Mouse (Mus musculus) limb, embryonic 11.5 days (tissue): Measurements from ENCODE around the gene Jam2. TPM values are rescaled to one million over a fixed set of nuclear protein-coding genes. Genes with fewer than 3 reads are reported as not detected.

Experiments used
- ATAC-seq: fragments of 200-750 bp; cut with Nextera tagmentation; 2 replicates; pipeline ENCODE4 v1.8.0; 2017; ENCODE audit warnings: low read depth; ENCODE audit not compliant: insufficient number of reproducible peaks, low FRiP score, low TSS enrichment
- DNase-seq: peaks from one replicate; pipeline ENCODE4 v3.0.0-alpha.2; 2015; ENCODE audit warnings: low spot score
- H3K27ac ChIP-seq: fragments of 300-500 bp; sonication (generic); replicated peaks from 2 replicates; pipeline ENCODE4 v1.5.1; 2014; ENCODE audit warnings: low read depth, mild to moderate bottlenecking, low read length
- H3K27me3 ChIP-seq: fragments of 300-500 bp; sonication (generic); 2 replicates; pipeline ENCODE4 v1.6.1; 2014; ENCODE audit warnings: mild to moderate bottlenecking, low read length, mixed read lengths; ENCODE audit not compliant: control insufficient read depth, insufficient read depth
- H3K36me3 ChIP-seq: fragments of 300-500 bp; sonication (generic); 2 replicates; pipeline ENCODE4 v1.6.1; 2014; ENCODE audit warnings: mild to moderate bottlenecking, low read length, moderate library complexity, mixed read lengths; ENCODE audit not compliant: control insufficient read depth, insufficient read depth
- H3K4me1 ChIP-seq: fragments of 300-500 bp; sonication (generic); 2 replicates; pipeline ENCODE4 v1.6.1; 2014; ENCODE audit warnings: low read length, mixed read lengths; ENCODE audit not compliant: control insufficient read depth, insufficient read depth
- H3K4me2 ChIP-seq: fragments of 300-500 bp; sonication (generic); 2 replicates; pipeline ENCODE4 v1.6.1; 2014; ENCODE audit warnings: low read depth, mild to moderate bottlenecking, moderate library complexity; ENCODE audit not compliant: severe bottlenecking
- H3K4me3 ChIP-seq: fragments of 300-500 bp; sonication (generic); 2 replicates; pipeline ENCODE4 v1.5.1; 2014; ENCODE audit warnings: low read depth, low read length
- H3K9ac ChIP-seq: fragments of 300-500 bp; sonication (generic); 2 replicates; pipeline ENCODE4 v1.6.1; 2014; ENCODE audit warnings: mild to moderate bottlenecking, low read length
- H3K9me3 ChIP-seq: fragments of 300-500 bp; sonication (generic); 2 replicates; pipeline ENCODE4 v1.6.1; 2016; ENCODE audit warnings: low read length; ENCODE audit not compliant: control insufficient read depth
- WGBS: fragments of 180-500 bp; shearing (Covaris S2); extraction: QIAGEN DNeasy Blood & Tissue Kit; methylation state at CpG from one replicate; pipeline ENCODE4 v1.1.7; 2014; 5-methylcytosine and 5-hydroxymethylcytosine counted together
- polyA plus RNA-seq: library from polyadenylated mRNA; unstranded; fragments of >200 nt; fragmentation: Nextera tagmentation; extraction: Ambion mirVana; gene quantifications from 2 replicates; pipeline ENCODE4 v1.2.1, GENCODE M21; 2014

The Jam2 gene
- polyA plus RNA-seq, result 2.5 and 2.8 TPM in 2 replicates

- peak; percentile 81 for ATAC-seq
- WGBS, result under 1% methylated on average over 43 of the region's 43 CpGs
- no peak within 1 kb of the TSS for H3K27ac ChIP-seq
Measured at GRCm38 (mm10) chr16:84774003-84774703, at the start of gene Jam2. TSS of gene Jam2 (plus strand) at chr16:84774123.

GRCm38 (mm10) chr16:84734806-84735165 is 39.1 kb upstream of the Jam2 start:
- Histone ChIP-seq H3K9ac (peak overlapping the region; percentile 78), H3K27ac (no peak overlapping the region), H3K4me3 (peak overlapping the region; percentile 65), H3K36me3 (no peaks in the 10 kb centered on the region; the same call in 1 of the 2 replicates), H3K4me2 (peak overlapping the region; percentile 51; the same call in 1 of the 2 replicates), H3K27me3 (no peaks in the 10 kb centered on the region), H3K4me1 (peaks cover 5% of the 10 kb centered on the region), H3K9me3 (no peaks in the 10 kb centered on the region)
- DNase-seq (no peak), ATAC-seq (peak; percentile 45; the same call in 1 of the 2 replicates)
- WGBS, result under 1% methylated on average over 15 of the region's 15 CpGs

More at GRCm38 (mm10) chr16:84774003-84774703, at the start of gene Jam2:
- H3K9ac ChIP-seq, result peak within 1 kb of the TSS; percentile 66
- peak within 1 kb of the TSS; percentile 61 for H3K4me3 ChIP-seq
- DNase-seq, result peak; percentile 76
- H3K27me3 ChIP-seq, result peaks cover 11% of the 10 kb centered on the region; the same call in 1 of the 2 replicates
- no peaks in the 10 kb centered on the region for H3K36me3 ChIP-seq
- no peaks in the 10 kb centered on the region for H3K9me3 ChIP-seq
- peak within 1 kb of the TSS; percentile 98 for H3K4me2 ChIP-seq
- no peaks in the 10 kb centered on the region for H3K4me1 ChIP-seq

DNA sequence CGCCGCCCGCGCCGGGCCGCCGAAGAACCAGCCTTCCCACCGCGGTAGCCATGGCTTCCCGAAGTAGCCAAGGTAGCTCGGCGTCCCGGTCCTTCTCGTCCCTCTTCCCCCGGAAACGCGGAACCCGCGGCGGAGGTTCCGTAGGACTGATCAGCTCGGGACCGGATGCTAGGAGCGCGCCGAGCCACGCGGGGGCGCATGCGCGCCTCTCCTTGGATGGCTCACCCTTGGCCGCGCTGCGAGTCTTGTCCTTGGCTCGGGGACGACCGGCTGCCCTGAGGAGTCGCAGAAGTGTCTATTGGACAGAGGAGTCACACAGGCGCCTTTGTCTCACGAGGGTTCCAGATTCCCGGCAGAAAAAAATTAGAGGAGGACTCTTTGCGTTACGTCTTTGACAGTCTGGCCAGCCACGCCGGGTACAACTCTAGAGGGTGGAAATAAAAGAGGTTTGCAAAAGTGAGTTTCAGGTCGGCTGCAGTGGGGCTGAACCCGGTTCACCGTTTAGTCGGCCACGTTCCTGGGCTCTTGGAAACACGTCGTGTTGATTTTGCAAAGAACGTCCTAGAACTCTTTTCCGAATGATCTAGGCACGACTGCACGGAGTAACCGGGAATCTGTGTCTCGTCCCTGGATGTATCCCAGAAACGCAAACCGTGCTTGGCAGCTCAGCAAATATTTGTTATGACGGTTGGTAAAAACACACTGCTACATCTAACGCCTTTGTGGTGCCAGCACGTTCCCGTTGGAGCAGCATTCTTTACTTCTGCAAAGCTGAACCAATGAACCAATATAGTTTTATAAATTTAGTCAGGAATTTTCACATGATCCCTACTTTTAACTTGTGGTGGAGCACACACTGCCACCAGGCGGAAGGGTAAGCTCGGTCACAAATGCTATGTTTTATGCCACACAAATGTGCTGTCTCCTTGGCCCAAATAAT is 38.5 kb upstream of the Jam2 start, which contains the start of gene Mrpl39:
TSS of gene Mrpl39 (minus strand) at position 577 of the 940 bp plus-strand sequence.
- peaks cover 5% of the 10 kb centered on the region for H3K4me1 ChIP-seq
- no peaks in the 10 kb centered on the region for H3K27me3 ChIP-seq
- H3K4me2 ChIP-seq, result peak within 1 kb of the TSS; percentile 51
- H3K9ac ChIP-seq, result peak within 1 kb of the TSS; percentile 78
- 2% methylated on average over 66 of the region's 66 CpGs for WGBS
- H3K27ac ChIP-seq, result no peak within 1 kb of the TSS
- ATAC-seq (peak; percentile 96), DNase-seq (peak; percentile 99)
- no peaks in the 10 kb centered on the region; the same call in 1 of the 2 replicates for H3K36me3 ChIP-seq
- H3K9me3 ChIP-seq, result no peaks in the 10 kb centered on the region
- peak within 1 kb of the TSS; percentile 65 for H3K4me3 ChIP-seq

DNA sequence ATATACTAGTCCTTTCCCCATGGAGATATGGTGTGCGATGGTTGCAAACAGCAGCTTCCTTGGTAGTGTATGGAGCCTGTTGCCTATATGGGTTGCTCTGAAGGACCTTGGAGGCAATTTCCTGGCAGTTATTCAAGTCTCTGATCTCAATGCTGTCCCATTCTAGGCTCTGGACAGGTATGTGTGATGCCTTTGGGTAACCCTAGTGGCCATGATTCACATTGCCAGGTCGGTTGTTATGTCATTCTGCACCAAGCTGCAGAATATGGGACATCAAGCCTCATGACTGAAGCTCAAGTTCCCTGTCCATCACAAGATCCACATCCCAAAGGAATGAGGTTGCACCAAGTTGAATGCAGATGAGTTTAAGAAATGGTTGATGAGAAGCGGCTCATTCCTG is 36.6 kb upstream of the Jam2 start:
- no peak for DNase-seq
- Histone ChIP-seq H3K36me3 (no peaks in the 10 kb centered on the region), H3K4me2 (no peak overlapping the region), H3K27ac (no peak overlapping the region), H3K9ac (no peak overlapping the region), H3K9me3 (no peaks in the 10 kb centered on the region), H3K4me1 (peaks cover 5% of the 10 kb centered on the region), H3K27me3 (no peaks in the 10 kb centered on the region), H3K4me3 (no peak overlapping the region)
- 72% methylated on average over 3 of the region's 3 CpGs for WGBS
- no peak for ATAC-seq

GRCm38 (mm10) chr16:84744703-84745490 is 29.0 kb upstream of the Jam2 start:
- Histone ChIP-seq H3K4me2 (no peak overlapping the region), H3K9ac (no peak overlapping the region), H3K9me3 (no peaks in the 10 kb centered on the region), H3K27me3 (no peaks in the 10 kb centered on the region), H3K4me3 (no peak overlapping the region), H3K4me1 (no peaks in the 10 kb centered on the region), H3K36me3 (no peaks in the 10 kb centered on the region), H3K27ac (no peak overlapping the region)
- ATAC-seq (no peak), DNase-seq (no peak)
- 81% methylated on average over 10 of the region's 10 CpGs for WGBS

DNA sequence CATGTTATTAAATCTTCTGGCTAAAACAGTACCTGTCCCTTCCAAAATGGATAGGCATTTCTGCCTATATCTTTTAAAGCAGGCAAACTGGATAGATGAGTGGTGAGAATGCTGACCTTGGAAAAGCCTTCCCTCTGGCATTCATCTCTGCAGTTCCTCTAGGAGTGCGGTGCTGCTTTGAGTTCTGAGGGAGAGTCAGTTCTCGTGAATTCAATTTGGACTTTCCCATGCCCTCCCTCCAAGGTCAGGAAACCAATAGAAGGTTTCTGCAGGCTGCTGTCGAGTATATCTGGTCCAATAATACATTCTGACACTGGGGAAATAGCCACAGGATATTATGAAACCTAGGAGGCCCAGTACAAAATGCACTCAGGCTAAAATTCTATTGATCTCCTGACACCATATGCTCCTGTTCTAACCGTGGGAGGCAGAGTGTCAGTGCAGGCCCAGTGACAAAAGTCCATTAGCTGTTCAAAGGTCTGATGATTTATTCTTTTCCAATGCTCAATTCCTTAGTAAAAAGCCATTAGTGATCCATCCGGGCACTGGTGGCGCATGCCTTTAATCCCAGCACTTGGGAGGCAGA is 28.1 kb upstream of the Jam2 start:
- Histone ChIP-seq H3K9me3 (no peaks in the 10 kb centered on the region), H3K36me3 (no peaks in the 10 kb centered on the region), H3K4me2 (no peak overlapping the region), H3K9ac (no peak overlapping the region), H3K27me3 (no peaks in the 10 kb centered on the region), H3K27ac (no peak overlapping the region), H3K4me1 (no peaks in the 10 kb centered on the region), H3K4me3 (no peak overlapping the region)
- DNase-seq (no peak), ATAC-seq (no peak)
- WGBS, result 77% methylated on average over 6 of the region's 6 CpGs

- no peak for ATAC-seq
- no peak overlapping the region for H3K9ac ChIP-seq
- H3K36me3 ChIP-seq, result no peaks in the 10 kb centered on the region
- H3K27me3 ChIP-seq, result no peaks in the 10 kb centered on the region
- no peak for DNase-seq
- 82% methylated on average over 8 of the region's 8 CpGs for WGBS
- no peaks in the 10 kb centered on the region for H3K4me1 ChIP-seq
- no peak overlapping the region for H3K4me3 ChIP-seq
- H3K9me3 ChIP-seq, result no peaks in the 10 kb centered on the region
- H3K4me2 ChIP-seq, result no peak overlapping the region
- H3K27ac ChIP-seq, result no peak overlapping the region
Measured at GRCm38 (mm10) chr16:84767956-84768355, 6.0 kb upstream of the Jam2 start.
